Mouse (Mus musculus) megakaryocyte, embryonic 14.5 days (primary cell): ENCODE data around the gene C2.

Experiments
- FLI1 ChIP-seq: IDR thresholded peaks from 2 replicates; pipeline ENCODE4 v1.6.1; 2012; ENCODE audit warnings: low read length, inconsistent platforms, mixed read lengths
- GATA1 ChIP-seq: IDR thresholded peaks from 3 replicates; pipeline ENCODE4 v1.6.1; 2012; ENCODE audit warnings: mixed read lengths, low read length, inconsistent platforms, borderline replicate concordance

- TF ChIP-seq GATA1 (no peak), FLI1 (no peak)
These were observed 50.5 kb downstream of the C2 start for GRCm38 (mm10) chr17:34847615-34848014.
